Mouse (Mus musculus): ENCODE measurements around the gene Zfhx3.

The Zfhx3 gene

DNA sequence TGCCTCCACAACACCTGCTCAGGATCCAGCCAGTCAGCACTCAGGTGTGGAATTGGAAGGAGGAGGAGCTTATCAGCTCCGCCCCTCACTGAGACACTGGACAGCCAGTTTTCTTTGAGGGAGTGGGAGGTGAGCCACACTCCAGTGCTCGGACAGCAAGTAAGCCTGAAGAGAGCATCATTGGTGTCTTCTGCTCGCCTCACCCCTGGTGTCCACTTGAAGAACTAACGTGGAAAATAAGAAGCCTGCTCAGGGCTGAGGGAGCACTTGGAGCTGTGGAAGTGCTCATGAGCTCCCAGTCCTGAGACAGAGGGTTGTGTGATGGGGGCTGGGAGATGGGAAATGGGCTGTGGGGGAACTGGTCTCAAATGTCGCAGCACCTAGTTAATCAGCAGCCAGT is 988.2 kb downstream of the Zfhx3 start:
- CTCF ChIA-PET = no interaction called here

DNA sequence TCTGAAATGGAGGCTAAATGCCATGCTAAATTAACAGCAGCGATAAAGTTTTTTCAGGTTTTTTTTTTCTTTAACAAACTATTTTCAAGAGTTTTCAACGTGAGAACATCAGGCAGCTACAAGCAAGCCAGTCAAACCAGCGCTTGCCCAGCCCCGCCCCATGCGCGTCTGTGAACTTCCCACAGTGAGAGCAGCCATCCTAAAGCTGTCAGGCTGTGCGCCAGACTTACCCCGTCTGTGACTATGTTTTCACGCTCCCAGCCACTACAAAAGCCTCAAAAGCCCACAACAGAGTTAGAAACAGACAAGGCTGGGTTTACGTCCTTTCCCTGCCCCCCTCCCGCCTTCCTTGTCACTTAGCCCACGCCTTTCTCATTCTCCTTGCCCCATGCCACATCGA is 989.4 kb downstream of the Zfhx3 start:
- CTCF ChIA-PET = no interaction called here

DNA sequence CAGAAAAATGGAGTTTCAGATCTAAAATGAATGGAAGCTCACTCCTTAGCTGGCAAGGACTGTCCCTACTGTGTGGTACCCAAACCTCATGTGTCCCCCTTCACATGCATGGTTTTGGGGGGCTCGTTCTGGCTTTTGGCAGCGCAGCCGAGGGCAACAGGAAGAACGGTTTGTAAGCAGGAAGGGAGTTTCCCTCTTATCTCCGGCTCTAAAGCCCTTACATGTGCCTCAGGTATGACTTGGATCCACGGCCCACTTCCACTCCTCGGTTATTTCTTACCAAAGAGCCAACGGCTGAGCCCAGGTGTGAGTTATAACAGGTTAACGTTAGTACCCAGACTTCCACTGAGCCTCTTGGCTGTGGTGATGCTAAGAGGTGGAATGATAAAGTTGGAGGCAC is 990.3 kb downstream of the Zfhx3 start:
- CTCF ChIA-PET = no interaction called here

DNA sequence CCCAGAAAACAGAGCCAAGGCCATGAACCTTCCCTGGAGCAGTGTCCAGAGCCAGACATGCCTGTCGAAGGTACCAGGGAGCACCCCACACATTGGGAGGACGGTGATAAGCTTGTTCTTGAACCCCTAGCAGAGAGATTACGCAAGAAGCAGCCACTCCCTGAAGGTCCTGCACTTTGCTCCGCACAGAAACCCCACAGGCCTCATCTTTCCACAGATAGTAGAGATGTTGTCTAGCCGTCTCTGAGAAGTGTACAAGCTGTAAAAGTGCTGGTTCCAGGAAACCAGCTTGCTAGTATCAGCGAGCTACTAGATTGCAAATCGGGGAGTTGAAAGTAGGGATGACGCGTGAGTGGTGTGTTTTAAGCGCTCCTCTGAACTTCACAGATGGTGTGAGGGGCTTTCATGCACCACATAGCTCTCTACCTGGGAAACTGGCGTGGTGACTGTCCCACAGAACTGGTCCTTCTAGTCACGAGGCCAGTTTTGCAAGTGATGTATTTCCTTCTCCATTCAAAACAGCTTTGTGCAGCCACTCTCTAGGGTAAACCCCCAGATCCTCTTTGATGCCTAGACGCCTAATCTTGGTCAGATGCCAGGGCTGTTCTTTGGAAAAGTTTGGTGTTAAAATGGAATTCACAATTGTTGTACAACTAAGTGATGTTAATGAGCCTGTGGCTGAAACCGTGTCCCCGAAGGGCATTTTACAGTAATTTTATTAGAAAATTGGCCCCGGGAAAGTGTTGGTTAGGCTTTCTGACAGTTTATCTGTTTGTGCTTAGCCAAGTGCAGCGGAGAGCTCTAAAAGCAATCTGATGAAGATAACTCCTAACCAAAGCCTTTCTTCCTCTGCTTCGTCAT is 993.6 kb downstream of the Zfhx3 start:
- CTCF ChIA-PET = no interaction called here

DNA sequence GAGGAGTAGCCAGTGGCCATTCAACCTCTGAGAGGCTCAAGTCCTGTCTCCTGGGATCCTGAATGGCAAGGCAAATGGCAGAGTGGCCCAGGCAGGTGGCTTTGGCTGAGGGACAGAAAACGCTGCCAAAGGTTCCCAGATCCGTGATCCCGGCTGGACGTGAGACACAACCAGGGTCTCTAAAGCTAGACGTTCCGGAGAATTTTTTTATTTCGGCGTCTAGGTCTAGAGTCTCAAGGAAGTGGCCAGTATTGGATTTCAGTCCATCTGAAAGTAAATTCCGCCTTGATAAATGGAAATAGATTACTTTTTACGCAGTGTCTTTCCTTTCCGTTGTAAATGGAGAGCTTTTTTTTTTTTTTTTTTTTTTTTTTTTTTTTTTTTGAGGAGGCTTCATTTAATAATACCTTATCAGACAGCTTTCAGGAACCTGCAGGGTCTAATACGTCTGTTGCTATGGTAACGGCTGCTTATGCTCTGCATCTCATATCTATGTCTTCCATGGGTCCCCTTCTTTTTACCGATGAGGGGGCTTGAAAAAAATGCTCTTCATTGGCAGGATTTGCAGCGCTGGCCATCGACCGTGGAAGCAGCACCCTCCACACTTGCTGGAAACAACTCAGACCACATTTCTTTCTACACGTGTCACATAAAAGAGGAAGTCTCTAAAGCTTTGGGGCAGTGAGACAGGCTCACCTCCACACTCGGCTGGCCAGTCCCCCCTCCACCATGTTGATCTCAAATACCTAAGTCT is 994.4 kb downstream of the Zfhx3 start:
- CTCF ChIA-PET = no interaction called here

DNA sequence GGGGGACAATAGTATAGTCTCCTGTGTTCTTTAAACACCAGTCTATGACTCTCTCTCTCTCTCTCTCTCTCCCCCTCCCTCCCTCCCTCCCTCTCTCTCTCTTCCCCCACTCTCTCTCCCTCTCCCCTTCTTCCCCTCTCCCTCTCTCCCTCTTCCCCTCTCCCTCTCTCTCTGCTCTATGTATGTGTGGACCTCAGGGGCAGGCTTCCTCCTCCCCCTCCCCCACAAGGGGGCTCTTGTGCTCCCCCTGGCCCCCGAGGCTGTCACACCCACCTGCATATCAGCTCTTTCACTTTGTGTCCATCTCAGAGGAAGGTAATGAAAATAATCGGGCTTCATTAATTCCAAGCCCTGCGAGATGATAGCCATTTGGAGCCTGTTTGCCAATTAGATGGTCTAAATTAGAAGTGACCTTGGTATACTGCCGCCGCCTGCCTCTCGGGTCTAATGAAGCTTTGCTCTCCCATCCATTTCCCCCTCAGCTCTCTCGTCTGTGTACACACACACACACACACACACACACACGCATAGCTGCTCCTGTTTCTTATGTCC is 995.5 kb downstream of the Zfhx3 start:
- CTCF ChIA-PET = no interaction called here

DNA sequence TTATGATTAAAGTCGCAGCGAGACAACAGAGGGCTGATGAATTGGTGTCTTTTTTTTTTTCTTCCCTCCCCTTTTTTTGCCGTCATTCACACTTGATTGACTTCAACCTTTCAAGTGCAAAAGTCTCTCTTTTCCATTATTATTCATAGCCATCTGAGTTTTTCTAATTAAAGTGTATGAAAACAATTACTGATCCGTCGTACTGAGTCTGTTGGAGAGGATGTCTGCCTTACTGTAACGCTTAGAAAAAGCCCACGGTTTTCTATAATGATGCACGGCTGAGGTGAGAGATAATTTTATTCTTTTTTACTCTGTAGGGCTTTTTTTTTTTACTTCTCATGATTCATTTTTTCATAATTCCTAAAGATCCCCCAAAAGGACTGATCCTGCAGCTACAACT is 1000.2 kb downstream of the Zfhx3 start:
- CTCF ChIA-PET = no interaction called here

DNA sequence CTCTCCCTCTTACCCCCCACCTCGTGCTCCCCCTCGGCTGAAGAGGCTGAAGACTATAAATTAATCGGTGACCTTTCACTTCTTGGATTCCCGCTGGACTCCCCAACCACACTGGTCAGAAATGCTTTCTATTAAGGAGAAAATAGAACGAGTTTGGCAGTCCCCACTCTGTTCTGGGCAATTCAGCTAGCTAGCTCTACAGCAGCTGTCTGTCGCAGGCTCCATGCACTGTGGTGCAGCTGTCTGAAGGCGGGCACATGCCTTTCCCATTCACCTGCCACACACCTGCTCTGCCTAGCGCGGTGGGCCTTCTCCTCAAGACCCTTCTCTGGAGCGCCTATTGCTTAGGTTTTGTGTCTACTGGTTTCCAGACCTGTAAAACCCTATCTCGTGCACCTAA is 1000.7 kb downstream of the Zfhx3 start:
- CTCF ChIA-PET = no interaction called here

DNA sequence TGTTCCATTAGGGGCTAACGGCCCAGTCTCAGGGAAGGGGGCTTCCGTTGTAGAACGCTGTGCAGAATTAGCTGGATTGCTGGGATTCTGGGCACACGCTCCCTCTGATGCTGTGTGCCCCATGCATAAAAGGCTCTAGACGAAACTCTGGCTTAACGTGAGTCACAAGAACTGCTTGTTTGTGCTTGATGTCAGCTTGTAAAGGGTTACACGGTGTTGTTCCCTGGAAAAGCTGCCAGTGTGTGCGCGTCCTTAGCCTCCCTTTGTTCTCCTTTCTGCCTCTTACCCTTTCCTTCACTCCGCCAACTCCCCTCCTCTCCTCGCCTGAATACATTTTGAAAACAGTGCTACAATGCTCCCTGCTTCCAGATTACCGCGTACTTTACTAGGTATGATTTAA is 1001.9 kb downstream of the Zfhx3 start:
- CTCF ChIA-PET = no interaction called here

DNA sequence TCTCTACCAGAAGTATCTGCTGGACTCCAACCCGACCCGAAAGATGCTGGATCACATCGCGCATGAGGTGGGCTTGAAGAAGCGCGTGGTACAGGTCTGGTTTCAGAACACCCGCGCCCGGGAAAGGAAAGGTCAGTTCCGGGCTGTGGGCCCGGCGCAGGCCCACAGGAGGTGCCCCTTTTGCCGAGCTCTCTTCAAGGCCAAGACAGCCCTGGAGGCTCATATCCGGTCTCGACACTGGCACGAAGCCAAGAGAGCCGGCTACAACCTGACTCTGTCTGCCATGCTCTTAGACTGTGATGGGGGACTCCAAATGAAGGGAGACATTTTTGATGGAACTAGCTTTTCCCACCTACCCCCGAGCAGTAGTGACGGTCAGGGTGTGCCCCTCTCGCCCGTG is 1007.9 kb downstream of the Zfhx3 start:
- CTCF ChIA-PET = no interaction called here

DNA sequence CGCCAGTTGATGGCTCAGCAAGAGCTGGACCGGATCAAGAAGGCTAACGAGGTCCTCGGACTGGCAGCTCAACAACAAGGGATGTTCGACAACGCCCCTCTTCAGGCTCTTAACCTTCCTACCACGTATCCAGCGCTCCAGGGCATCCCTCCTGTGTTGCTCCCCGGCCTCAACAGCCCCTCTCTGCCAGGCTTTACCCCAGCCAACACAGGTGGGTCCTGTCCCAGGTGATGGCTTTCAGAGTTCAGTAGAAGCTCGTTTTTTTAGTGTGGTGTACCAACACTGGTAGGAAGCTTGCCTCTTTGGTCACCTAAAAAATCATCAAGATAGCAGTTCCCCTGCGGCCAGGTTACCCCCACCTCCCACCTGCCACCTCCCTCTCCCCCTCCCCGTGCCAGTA is 1009.1 kb downstream of the Zfhx3 start:
- CTCF ChIA-PET = no interaction called here

DNA sequence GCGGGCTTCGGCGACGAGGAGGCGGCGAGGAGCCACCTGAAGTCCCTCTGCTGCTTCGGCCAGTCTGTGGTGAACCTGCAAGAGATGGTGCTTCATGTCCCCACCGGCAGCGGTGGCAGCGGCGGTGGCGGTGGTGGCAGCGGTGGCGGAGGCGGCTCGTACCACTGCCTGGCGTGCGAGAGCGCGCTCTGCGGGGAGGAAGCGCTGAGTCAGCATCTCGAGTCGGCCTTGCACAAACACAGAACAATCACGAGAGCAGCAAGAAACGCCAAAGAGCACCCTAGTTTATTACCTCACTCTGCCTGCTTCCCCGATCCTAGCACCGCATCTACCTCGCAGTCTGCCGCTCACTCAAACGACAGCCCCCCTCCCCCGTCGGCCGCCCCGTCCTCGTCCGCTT is 1014.0 kb downstream of the Zfhx3 start:
- CTCF ChIA-PET = no interaction called here

DNA sequence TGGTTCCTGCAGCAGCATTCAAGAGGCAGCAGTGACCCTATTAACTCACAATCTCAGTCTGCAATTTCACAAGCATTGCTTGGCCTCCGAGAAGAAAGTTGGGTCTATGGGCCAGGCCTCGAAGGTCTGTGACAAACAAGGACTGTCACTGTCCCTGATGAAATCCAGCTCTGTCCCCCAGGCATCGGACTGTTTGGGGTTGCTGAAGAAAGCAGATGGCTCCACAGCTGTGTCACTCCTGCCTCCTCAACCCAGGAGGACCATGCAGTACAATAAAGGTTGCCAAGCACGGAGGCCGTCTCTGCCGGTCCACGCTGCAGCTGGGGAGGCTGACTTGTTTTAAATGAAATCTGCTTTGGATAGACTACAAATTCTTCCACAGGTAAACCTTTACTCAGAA is 1020.1 kb downstream of the Zfhx3 start:
- CTCF ChIA-PET = no interaction called here

DNA sequence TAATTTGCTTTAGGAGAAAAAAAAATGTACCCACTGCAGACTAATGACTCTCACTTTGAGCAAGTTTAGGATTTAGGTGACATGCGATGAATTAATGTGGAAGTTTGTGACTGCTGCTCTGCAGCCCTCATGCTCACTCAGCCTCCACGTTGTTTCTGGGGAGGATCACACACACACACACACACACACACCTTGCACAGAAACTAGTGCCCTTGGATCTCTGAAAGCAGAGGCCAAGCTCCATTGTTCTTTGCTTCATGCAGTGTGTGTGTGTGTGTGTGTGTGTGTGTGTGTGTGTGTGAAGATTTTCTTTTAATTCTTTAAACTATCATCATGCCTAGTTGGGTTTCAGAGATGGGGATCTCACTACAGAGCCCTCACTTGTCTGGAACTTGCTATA is 1020.7 kb downstream of the Zfhx3 start:
- CTCF ChIA-PET = no interaction called here

DNA sequence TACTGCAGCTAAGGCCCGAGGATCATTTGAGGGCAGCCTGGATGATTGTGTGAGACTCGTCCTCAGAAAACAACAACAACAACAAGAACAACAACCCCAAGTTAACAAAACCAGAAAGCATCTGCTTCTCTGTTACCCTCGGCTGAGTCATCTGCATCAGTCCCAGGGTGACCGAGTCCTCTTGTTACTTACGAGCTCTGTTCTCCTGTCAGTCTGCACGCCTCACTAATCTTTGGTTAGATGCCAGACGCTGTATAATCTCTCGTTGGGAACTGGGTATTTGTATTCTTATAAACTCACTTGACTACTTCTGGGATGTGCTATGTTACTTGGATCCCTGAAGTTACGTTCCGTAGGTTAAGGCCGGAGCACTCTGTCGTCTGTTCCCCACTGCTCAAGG is 1023.6 kb downstream of the Zfhx3 start:
- CTCF ChIA-PET = no interaction called here

DNA sequence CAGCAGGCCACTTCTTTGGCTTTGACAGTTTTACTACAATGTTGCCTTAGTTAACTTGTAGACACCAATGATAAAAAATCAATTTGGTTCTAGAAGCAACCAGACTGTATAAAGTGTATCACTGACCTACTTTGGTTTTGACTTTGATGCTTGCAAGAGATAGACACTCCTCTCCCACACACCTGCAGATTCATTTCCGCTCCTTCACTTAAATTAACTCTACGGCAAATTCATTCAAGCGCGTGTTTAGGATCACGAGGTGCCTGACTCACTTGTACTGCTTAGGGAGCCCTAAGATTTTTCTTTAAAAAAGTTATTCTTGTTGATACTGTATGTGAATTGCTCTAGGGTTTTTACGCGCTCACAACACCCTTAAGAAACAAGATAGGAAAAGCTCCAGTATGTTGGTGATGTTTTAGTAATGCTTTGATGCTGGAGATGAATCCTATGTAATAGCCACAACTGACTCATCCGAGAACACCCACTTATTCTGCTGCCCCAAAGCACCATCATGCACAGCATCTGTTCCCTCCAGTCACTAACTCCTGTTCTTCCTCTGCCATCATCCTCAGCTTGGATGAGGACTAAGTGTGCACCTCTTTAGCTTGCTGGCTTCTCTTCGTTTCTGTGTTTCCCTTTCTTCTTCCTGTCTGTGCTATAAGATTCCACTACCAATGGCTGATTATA is 1031.3 kb downstream of the Zfhx3 start:
- CTCF ChIA-PET = no interaction called here

DNA sequence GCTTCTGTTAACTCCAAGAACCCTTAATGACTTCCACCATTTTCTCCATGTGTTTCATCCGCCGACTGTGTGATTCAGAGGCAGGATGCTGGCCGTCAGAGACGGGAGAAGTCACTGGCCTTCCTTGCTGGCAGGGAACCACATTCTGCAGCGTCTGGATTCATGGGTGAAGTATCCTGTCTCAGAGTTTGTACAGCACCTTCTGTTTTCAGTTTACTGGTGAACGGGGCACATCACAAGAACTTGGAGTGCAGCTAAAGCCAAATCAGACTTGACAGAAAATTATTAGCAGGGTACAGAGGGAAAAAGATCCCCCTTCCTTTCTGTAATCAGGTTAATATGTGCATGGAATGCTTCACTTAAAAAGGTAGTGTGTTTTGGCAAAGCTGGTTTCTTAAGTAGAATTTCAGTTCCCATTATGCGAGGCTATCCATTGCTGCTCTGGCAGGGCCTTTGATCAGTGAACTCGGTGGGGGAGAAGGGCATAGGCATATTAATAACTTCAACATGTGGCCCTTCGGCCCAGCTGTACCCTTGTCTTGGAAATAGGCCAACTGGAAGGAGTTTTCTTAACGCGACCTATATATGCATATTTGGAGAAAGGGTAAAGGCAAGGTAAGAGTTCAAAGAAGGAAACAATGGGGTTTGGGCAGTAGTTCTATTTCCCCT is 1035.4 kb downstream of the Zfhx3 start:
- CTCF ChIA-PET = no interaction called here

DNA sequence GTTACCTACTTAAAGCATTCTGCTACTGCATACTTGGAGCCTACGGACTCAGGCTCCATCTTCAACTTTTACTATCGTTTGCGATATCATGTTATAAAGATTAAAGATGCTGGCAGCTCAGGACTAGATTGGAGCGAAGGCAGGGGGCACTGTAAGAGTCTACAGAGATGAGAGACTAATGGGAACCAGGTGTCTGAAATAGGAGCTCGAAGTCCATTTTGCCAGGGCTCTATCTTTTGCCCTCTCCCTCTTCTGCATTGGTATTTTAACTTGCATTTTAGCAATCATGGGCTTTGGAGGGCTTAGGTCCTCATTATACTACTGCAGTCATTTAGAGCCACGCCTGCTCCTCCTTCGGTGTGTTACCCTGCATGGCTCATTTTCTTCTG is 1035.9 kb downstream of the Zfhx3 start:
- CTCF ChIA-PET = no interaction called here

DNA sequence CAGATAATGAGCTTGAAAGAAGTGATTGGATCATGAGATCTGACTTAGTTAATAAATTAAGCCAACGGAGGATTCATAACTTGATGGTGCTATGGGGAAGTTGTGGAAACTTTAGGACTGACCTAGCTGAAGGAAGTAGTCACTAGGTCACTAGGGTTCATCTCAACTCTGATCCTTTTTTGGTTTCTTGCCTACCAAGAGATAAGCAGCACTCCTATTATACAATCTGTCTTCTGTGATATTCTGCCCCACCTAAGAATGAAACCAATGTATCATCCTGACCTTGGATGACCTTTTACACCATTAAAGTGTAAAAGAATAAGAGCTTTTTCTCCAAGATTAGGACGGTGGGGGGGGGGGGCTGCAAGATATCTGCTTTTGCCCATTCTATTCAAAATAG is 1042.5 kb downstream of the Zfhx3 start:
- CTCF ChIA-PET = no interaction called here

DNA sequence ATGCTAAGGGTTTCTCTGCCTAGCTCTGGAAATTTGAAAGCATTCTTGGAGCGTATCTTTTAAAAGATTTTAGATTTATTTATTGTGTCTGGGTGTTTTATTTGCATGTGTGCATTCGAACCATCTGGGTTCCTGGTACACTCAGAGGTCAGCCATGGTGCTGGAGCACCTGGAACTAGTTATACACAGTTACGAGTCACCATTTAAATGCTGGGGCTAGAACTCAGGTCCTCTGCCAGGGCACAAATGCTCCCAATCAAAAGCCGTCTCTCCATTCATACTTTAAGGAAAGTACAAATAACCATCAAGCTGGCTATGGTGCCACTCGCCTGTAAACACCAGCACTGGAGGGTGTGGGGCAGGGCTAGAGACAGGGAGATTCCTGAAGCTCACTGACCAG is 1047.4 kb downstream of the Zfhx3 start:
- CTCF ChIA-PET = no interaction called here

DNA sequence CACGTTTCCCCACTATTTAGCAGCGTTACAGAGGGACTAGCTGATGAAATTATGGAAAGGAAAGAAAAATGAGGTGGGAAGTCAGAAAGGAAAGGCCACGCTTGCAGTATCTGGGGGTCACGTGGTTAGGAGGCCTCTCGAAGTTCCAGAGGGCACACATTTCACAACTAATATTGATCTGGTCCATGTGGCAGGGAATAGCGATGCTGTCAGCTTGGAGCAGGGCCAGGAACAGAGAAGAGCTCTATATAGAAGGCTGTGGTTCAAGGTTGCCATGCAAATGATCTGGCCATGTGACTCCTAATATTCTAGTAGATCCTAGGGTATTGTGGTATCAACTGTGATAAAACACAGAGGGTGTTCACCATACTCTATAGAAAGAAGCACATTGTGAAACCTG is 1048.1 kb downstream of the Zfhx3 start:
- CTCF ChIA-PET = no interaction called here

DNA sequence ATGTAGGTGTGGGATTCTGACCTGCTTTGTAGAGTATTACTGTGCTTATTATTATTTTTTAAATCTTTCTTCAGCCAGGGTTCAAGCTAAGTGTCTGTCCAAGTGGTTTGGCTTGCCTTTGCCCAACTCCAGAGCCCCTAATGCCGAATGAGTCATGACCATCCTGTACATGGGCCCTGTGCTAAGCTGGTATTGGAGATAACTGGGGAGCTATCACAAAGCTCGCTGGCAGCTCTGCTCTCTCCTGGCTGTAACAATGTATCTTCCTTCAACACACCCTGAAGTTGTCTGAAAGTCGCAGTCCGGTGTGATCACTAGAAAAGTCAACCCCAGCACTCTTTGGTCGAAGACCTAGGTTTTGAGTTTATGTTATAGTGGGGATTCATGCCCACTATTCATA is 1049.0 kb downstream of the Zfhx3 start:
- CTCF ChIA-PET = no interaction called here
